Mouse (Mus musculus) thymus, adult 2 months (tissue): ENCODE data around the gene Chit1.

ENCODE experiments used
- CTCF ChIP-seq: fragments of 200-500 bp; IDR thresholded peaks from 2 replicates; pipeline ENCODE4 v1.5.1; 2012; ENCODE audit warnings: mild to moderate bottlenecking, control low read depth, low read length, moderate library complexity, borderline replicate concordance; ENCODE audit not compliant: control insufficient read depth, poor library complexity, insufficient read depth; ENCODE audit errors: extremely low read depth
- POLR2A ChIP-seq: fragments of 200-500 bp; IDR thresholded peaks from 2 replicates; pipeline ENCODE4 v1.6.1; 2012; ENCODE audit warnings: mild to moderate bottlenecking, low read length, control low read depth, moderate library complexity; ENCODE audit not compliant: control insufficient read depth, poor library complexity, insufficient read depth; ENCODE audit errors: extremely low read depth

GRCm38 (mm10) chr1:134188989-134189729 is 78.1 kb downstream of the Chit1 start:
- no peak for TF ChIP-seq CTCF
- no peak for TF ChIP-seq POLR2A
